Mouse (Mus musculus) MEL (cell line): ENCODE results near the gene Klhdc7b. TPM values are rescaled to one million over a fixed set of nuclear protein-coding genes. Genes with fewer than 3 reads are reported as not detected.

ENCODE experiments used
- DNase-seq: peaks from one replicate; pipeline ENCODE4 v3.0.0; 2011; ENCODE audit warnings: low read depth, low spot score
- H3K27ac ChIP-seq: 2 replicates; pipeline ENCODE4 v1.5.1; 2012; ENCODE audit warnings: low read depth, mild to moderate bottlenecking, control low read depth, low read length, moderate library complexity; ENCODE audit not compliant: control insufficient read depth
- H3K27me3 ChIP-seq, 2 experiments: fragments of 150-350 bp in 1 of 2; sonication (generic) in 1 of 2; 2 replicates each; pipeline ENCODE4 v1.6.1; 2012; ENCODE audit warnings: low read length in 2 of 2, mild to moderate bottlenecking in 2 of 2, improper control_type of control experiment in 1 of 2, moderate library complexity in 1 of 2; ENCODE audit not compliant: insufficient read depth in 2 of 2, control insufficient read depth in 1 of 2
- H3K36me3 ChIP-seq, 2 experiments: 2 replicates each; pipeline ENCODE4 v1.6.1; 2012 to 2014; ENCODE audit warnings: low read length in 2 of 2, improper control_type of control experiment in 1 of 2, inconsistent platforms in 1 of 2, mild to moderate bottlenecking in 1 of 2; ENCODE audit not compliant: insufficient read depth in 2 of 2, control insufficient read depth in 1 of 2
- H3K4me1 ChIP-seq, 2 experiments: fragments of 150-350 bp in 1 of 2; sonication (generic) in 1 of 2; 2 replicates each; pipeline ENCODE4 v1.6.1; 2012; ENCODE audit warnings: low read length in 2 of 2, improper control_type of control experiment in 1 of 2, mild to moderate bottlenecking in 1 of 2; ENCODE audit not compliant: insufficient read depth in 2 of 2, control insufficient read depth in 1 of 2
- H3K4me3 ChIP-seq, 2 experiments: fragments of 150-350 bp in 1 of 2; sonication (generic) in 1 of 2; 2 replicates each; pipeline ENCODE4 v1.5.1; 2012; ENCODE audit warnings: low read depth in 2 of 2, low read length in 2 of 2, mild to moderate bottlenecking in 2 of 2, moderate library complexity in 2 of 2, control low read depth in 1 of 2, improper control_type of control experiment in 1 of 2; ENCODE audit not compliant: control insufficient read depth in 1 of 2, insufficient read depth in 1 of 2
- H3K79me2 ChIP-seq: 2 replicates; pipeline ENCODE4 v1.6.1; 2012; ENCODE audit warnings: mild to moderate bottlenecking, low read length, moderate library complexity; ENCODE audit not compliant: control insufficient read depth, poor library complexity, insufficient read depth
- H3K9ac ChIP-seq: 2 replicates; pipeline ENCODE4 v1.6.1; 2012; ENCODE audit warnings: low read depth, mild to moderate bottlenecking, control low read depth, low read length, moderate library complexity; ENCODE audit not compliant: control insufficient read depth, poor library complexity, severe bottlenecking
- H3K9me3 ChIP-seq: fragments of 150-350 bp; sonication (generic); replicated peaks from 2 replicates; pipeline ENCODE4 v1.6.1; 2012; ENCODE audit warnings: mild to moderate bottlenecking, low read length, improper control_type of control experiment, moderate library complexity; ENCODE audit not compliant: insufficient read depth
- BHLHE40 ChIP-seq: IDR thresholded peaks from 2 replicates; pipeline ENCODE4 v1.6.1; 2012; ENCODE audit warnings: low read depth, mild to moderate bottlenecking, inconsistent platforms, low read length, improper control_type of control experiment, borderline replicate concordance
- CHD1 ChIP-seq: IDR thresholded peaks from 2 replicates; pipeline ENCODE4 v1.6.1; 2012; ENCODE audit warnings: low read depth, mild to moderate bottlenecking, inconsistent platforms, low read length, improper control_type of control experiment
- CHD2 ChIP-seq: IDR thresholded peaks from 2 replicates; pipeline ENCODE4 v1.6.1; 2011; ENCODE audit warnings: low read length, improper control_type of control experiment
- CTCF ChIP-seq, 3 experiments: IDR thresholded peaks in 2 of 3; conservative IDR thresholded peaks in 1 of 3; 2 replicates each; pipeline ENCODE4 v1.5.1; 2011 to 2012; ENCODE audit warnings: low read length in 3 of 3, low read depth in 2 of 3, mild to moderate bottlenecking in 2 of 3, improper control_type of control experiment in 1 of 3, inconsistent platforms in 1 of 3, mixed read lengths in 1 of 3, moderate library complexity in 1 of 3; ENCODE audit not compliant: control insufficient read depth in 1 of 3, insufficient read depth in 1 of 3, poor library complexity in 1 of 3, severe bottlenecking in 1 of 3
- E2F4 ChIP-seq: IDR thresholded peaks from 2 replicates; pipeline ENCODE4 v1.6.1; 2011; ENCODE audit warnings: low read depth, low read length, improper control_type of control experiment, borderline replicate concordance
- ELF1 ChIP-seq: IDR thresholded peaks from 2 replicates; pipeline ENCODE4 v1.6.1; 2014; ENCODE audit warnings: low read depth, mild to moderate bottlenecking, inconsistent platforms, low read length, improper control_type of control experiment, moderate library complexity
- EP300 ChIP-seq, 2 experiments: IDR thresholded peaks; 2 replicates each; pipeline ENCODE4 v1.6.1; 2011; ENCODE audit warnings: improper control_type of control experiment in 2 of 2, low read length in 2 of 2, low read depth in 1 of 2, mild to moderate bottlenecking in 1 of 2
- ETS1 ChIP-seq: IDR thresholded peaks from 2 replicates; pipeline ENCODE4 v1.6.1; 2012; ENCODE audit warnings: low read depth, mild to moderate bottlenecking, inconsistent platforms, low read length, improper control_type of control experiment, moderate library complexity
- GABPA ChIP-seq: IDR thresholded peaks from 2 replicates; pipeline ENCODE4 v1.6.1; 2012; ENCODE audit warnings: low read depth, mild to moderate bottlenecking, inconsistent platforms, low read length, improper control_type of control experiment, moderate library complexity
- GATA1 ChIP-seq: IDR thresholded peaks from 2 replicates; pipeline ENCODE4 v1.6.1; 2011; ENCODE audit warnings: low read depth, low read length, improper control_type of control experiment
- HCFC1 ChIP-seq: IDR thresholded peaks from 2 replicates; pipeline ENCODE4 v1.6.1; 2012; ENCODE audit warnings: low read depth, mild to moderate bottlenecking, inconsistent platforms, low read length, improper control_type of control experiment, moderate library complexity
- JUND ChIP-seq: IDR thresholded peaks from 2 replicates; pipeline ENCODE4 v1.6.1; 2011; ENCODE audit warnings: low read depth, mild to moderate bottlenecking, improper control_type of control experiment, low read length
- MAFK ChIP-seq: IDR thresholded peaks from 2 replicates; pipeline ENCODE4 v1.6.1; 2011; ENCODE audit warnings: low read depth, mild to moderate bottlenecking, low read length, improper control_type of control experiment, borderline replicate concordance
- MAX ChIP-seq: IDR thresholded peaks from 2 replicates; pipeline ENCODE4 v1.6.1; 2011; ENCODE audit warnings: low read length, improper control_type of control experiment
- MAZ ChIP-seq: IDR thresholded peaks from 2 replicates; pipeline ENCODE4 v1.6.1; 2012; ENCODE audit warnings: low read depth, mild to moderate bottlenecking, inconsistent platforms, low read length, improper control_type of control experiment
- MEF2A ChIP-seq: IDR thresholded peaks from 2 replicates; pipeline ENCODE4 v1.6.1; 2014; ENCODE audit warnings: low read depth, mild to moderate bottlenecking, inconsistent platforms, low read length, improper control_type of control experiment; ENCODE audit not compliant: poor library complexity, insufficient replicate concordance, severe bottlenecking; ENCODE audit errors: extremely low read depth
- MXI1 ChIP-seq: IDR thresholded peaks from 2 replicates; pipeline ENCODE4 v1.6.1; 2011; ENCODE audit warnings: mild to moderate bottlenecking, low read depth, low read length, improper control_type of control experiment
- MYB ChIP-seq: IDR thresholded peaks from 2 replicates; pipeline ENCODE4 v1.6.1; 2011; ENCODE audit warnings: mild to moderate bottlenecking, low read depth, low read length, improper control_type of control experiment
- POLR2A ChIP-seq, 2 experiments: IDR thresholded peaks; 2 replicates each; pipeline ENCODE4 v1.6.1; 2011 to 2012; ENCODE audit warnings: low read length in 2 of 2, mild to moderate bottlenecking in 2 of 2, control low read depth in 1 of 2, improper control_type of control experiment in 1 of 2, low read depth in 1 of 2, moderate library complexity in 1 of 2; ENCODE audit not compliant: control insufficient read depth in 1 of 2, insufficient read depth in 1 of 2, poor library complexity in 1 of 2
- POLR2AphosphoS2 ChIP-seq: IDR thresholded peaks from 2 replicates; pipeline ENCODE4 v1.6.1; 2011; ENCODE audit warnings: low read length, improper control_type of control experiment
- POLR2AphosphoS5 ChIP-seq: IDR thresholded peaks from 2 replicates; pipeline ENCODE4 v1.6.1; 2012; ENCODE audit warnings: low read depth, borderline replicate concordance, mild to moderate bottlenecking, inconsistent platforms, low read length, moderate library complexity, mixed read lengths
- RAD21 ChIP-seq: IDR thresholded peaks from 2 replicates; pipeline ENCODE4 v1.6.1; 2011; ENCODE audit warnings: mild to moderate bottlenecking, low read depth, low read length, improper control_type of control experiment
- SIN3A ChIP-seq: IDR thresholded peaks from 2 replicates; pipeline ENCODE4 v1.6.1; 2012; ENCODE audit warnings: low read length, improper control_type of control experiment, inconsistent platforms
- SMC3 ChIP-seq: IDR thresholded peaks from 2 replicates; pipeline ENCODE4 v1.6.1; 2011; ENCODE audit warnings: low read depth, low read length, improper control_type of control experiment
- TAL1 ChIP-seq: IDR thresholded peaks from 2 replicates; pipeline ENCODE4 v1.6.1; 2012; ENCODE audit warnings: mild to moderate bottlenecking, inconsistent platforms, low read length, moderate library complexity, mixed read lengths
- TBP ChIP-seq: IDR thresholded peaks from 2 replicates; pipeline ENCODE4 v1.8.0; 2011; ENCODE audit warnings: low read depth, low read length, improper control_type of control experiment
- TCF12 ChIP-seq: IDR thresholded peaks from 2 replicates; pipeline ENCODE4 v1.6.1; 2014; ENCODE audit warnings: low read depth, mild to moderate bottlenecking, inconsistent platforms, low read length, improper control_type of control experiment, moderate library complexity
- UBTF ChIP-seq: IDR thresholded peaks from 2 replicates; pipeline ENCODE4 v1.6.1; 2012; ENCODE audit warnings: low read depth, mild to moderate bottlenecking, inconsistent platforms, low read length, improper control_type of control experiment, moderate library complexity, borderline replicate concordance; ENCODE audit not compliant: insufficient read depth
- USF2 ChIP-seq, 2 experiments: IDR thresholded peaks; 2 replicates each; pipeline ENCODE4 v1.6.1; 2011 to 2012; ENCODE audit warnings: improper control_type of control experiment in 2 of 2, low read length in 2 of 2, borderline replicate concordance in 1 of 2, inconsistent platforms in 1 of 2, low read depth in 1 of 2, mild to moderate bottlenecking in 1 of 2; ENCODE audit not compliant: insufficient read depth in 1 of 2
- ZC3H11A ChIP-seq: IDR thresholded peaks from 2 replicates; pipeline ENCODE4 v1.6.1; 2012; ENCODE audit warnings: low read depth, mild to moderate bottlenecking, inconsistent platforms, low read length, improper control_type of control experiment
- ZKSCAN1 ChIP-seq: IDR thresholded peaks from 2 replicates; pipeline ENCODE4 v1.6.1; 2012; ENCODE audit warnings: low read depth, mild to moderate bottlenecking, inconsistent platforms, low read length, improper control_type of control experiment, moderate library complexity
- ZNF384 ChIP-seq: IDR thresholded peaks from 2 replicates; pipeline ENCODE4 v1.6.1; 2012; ENCODE audit warnings: low read depth, mild to moderate bottlenecking, inconsistent platforms, low read length, improper control_type of control experiment
- polyA plus RNA-seq, 2 experiments: library from polyadenylated mRNA; stranded (reverse) in 1 of 2; unstranded in 1 of 2; fragments of >175 nt in 1 of 2; fragments of >200 nt in 1 of 2; gene quantifications; 2 replicates each; pipeline versions ENCODE4 v1.2.1 to v1.2.4; 2012; ENCODE audit warnings: low replicate concordance in 2 of 2, low read depth in 1 of 2; ENCODE audit not compliant: insufficient read length in 2 of 2, insufficient read depth in 1 of 2, missing spikeins in 1 of 2
- total RNA-seq: library from RNA; depleted of rRNA; stranded (reverse); fragments of 300-350 nt; gene quantifications from 2 replicates; pipeline ENCODE4 v1.2.3, GENCODE M21; 2012

Klhdc7b gene
- total and polyA plus RNA-seq, 3 experiments, result 0.01 TPM; not detected in 2

- TF ChIP-seq EP300 (IDR thresholded peaks at IDR 0.05; ENCODE audit: low read depth in 1 of 2, low read length in 2 of 2), result no peak
- TF ChIP-seq E2F4, result no peak
- TF ChIP-seq POLR2AphosphoS2, result peak; percentile 83
Observed at GRCm38 (mm10) chr15:89373027-89373761, 11.5 kb upstream of the Klhdc7b start (continued).

GRCm38 (mm10) chr15:89373762-89374248, 10.9 kb upstream of the Klhdc7b start, which contains the start of gene Sco2:
TSS of gene Sco2 (minus strand) at chr15:89373846.
- peak within 1 kb of the TSS; percentile 90 for H3K9ac ChIP-seq
- no peaks in the 10 kb centered on the region for H3K9me3 ChIP-seq
- peaks cover 20% of the 10 kb centered on the region for H3K79me2 ChIP-seq
- no peaks in the 10 kb centered on the region for H3K27me3 ChIP-seq
- H3K36me3 ChIP-seq, result peaks cover 3 to 5% of the 10 kb centered on the region in 2 experiments; a peak in 3 of 4 replicates
- H3K4me3 ChIP-seq, result peak within 1 kb of the TSS; percentile 63 to 76
- 0 out of 4 replicates have a peak, but pooled peaks cover 0 to 3% of the 10 kb centered on the region in 2 experiments for H3K4me1 ChIP-seq
- H3K27ac ChIP-seq, result peak within 1 kb of the TSS; percentile 80
- peak; percentile 93 for DNase-seq
- TF ChIP-seq JUND (no peak), ELF1 (peak; percentile 72), ZNF384 (0 out of 2 replicates have a peak, but pooled peaks have one; percentile 9), EP300 (IDR thresholded peaks at IDR 0.05; ENCODE audit: low read depth in 1 of 2, low read length in 2 of 2) (0 out of 4 replicates have a peak, but pooled peaks of 1 of the 2 experiments have one; percentile 10), HCFC1 (peak; percentile 71), GATA1 (no peak), POLR2A (IDR thresholded peaks at IDR 0.05; ENCODE audit: control insufficient read depth in 1 of 2, insufficient read depth in 1 of 2, low read depth in 1 of 2, low read length in 2 of 2, poor library complexity in 1 of 2) (peak; percentile 91), MAZ (peak; percentile 79; the same call in 1 of the 2 replicates), MYB (no peak), SIN3A (peak; percentile 88), GABPA (no peak), POLR2AphosphoS5 (peak; percentile 75; the same call in 1 of the 2 replicates), USF2 (IDR thresholded peaks at IDR 0.05; ENCODE audit: borderline replicate concordance in 1 of 2, insufficient read depth in 1 of 2, low read depth in 1 of 2, low read length in 2 of 2) (no peak), TCF12 (no peak), RAD21 (peak; percentile 20), TBP (peak; percentile 61), BHLHE40 (peak; percentile 95), CHD2 (no peak), POLR2AphosphoS2 (no peak), MAFK (no peak), E2F4 (no peak), CHD1 (no peak), ZKSCAN1 (no peak), ZC3H11A (peak; percentile 33; the same call in 1 of the 2 replicates), TAL1 (no peak), MEF2A (no peak), SMC3 (peak; percentile 58), MXI1 (no peak; the same call in none of the 2 replicates), CTCF (IDR thresholded peaks at IDR 0.05 in 2 of 3, conservative IDR thresholded peaks at IDR 0.05 in 1 of 3; ENCODE audit: control insufficient read depth in 1 of 3, insufficient read depth in 1 of 3, low read depth in 2 of 3, low read length in 3 of 3, poor library complexity in 1 of 3, severe bottlenecking in 1 of 3) (peak; percentile 76 to 96 (median 84)), MAX (peak; percentile 96), UBTF (no peak), ETS1 (0 out of 2 replicates have a peak, but pooled peaks have one; percentile 32)
